Mouse (Mus musculus) forebrain, embryonic 11.5 days (tissue): ENCODE data around the gene Serpinb6a. TPM values are rescaled to one million over a fixed set of nuclear protein-coding genes. Genes with fewer than 3 reads are reported as not detected.
A peak's percentile ranks its signal among the peaks of the same experiment; 100 is the strongest.

Experiments
- ATAC-seq: fragments of 200-750 bp; cut with Nextera tagmentation; replicated peaks from 2 replicates; pipeline ENCODE4 v1.8.0; 2017; ENCODE audit warnings: moderate TSS enrichment; ENCODE audit not compliant: low FRiP score
- DNase-seq: peaks from one replicate; pipeline ENCODE4 v3.0.0-alpha.2; 2017; ENCODE audit warnings: low spot score
- H3K27ac ChIP-seq: fragments of 300-500 bp; sonication (generic); 2 replicates; pipeline ENCODE4 v1.5.1; 2014; ENCODE audit warnings: low read depth, low read length
- H3K27me3 ChIP-seq: fragments of 300-500 bp; sonication (generic); 2 replicates; pipeline ENCODE4 v1.6.1; 2014; ENCODE audit warnings: mild to moderate bottlenecking, low read length, mixed read lengths; ENCODE audit not compliant: control insufficient read depth, insufficient read depth
- H3K36me3 ChIP-seq: fragments of 300-500 bp; sonication (generic); 2 replicates; pipeline ENCODE4 v1.6.1; 2014; ENCODE audit warnings: mild to moderate bottlenecking, low read length, moderate library complexity, mixed read lengths; ENCODE audit not compliant: control insufficient read depth, insufficient read depth
- H3K4me1 ChIP-seq: fragments of 300-500 bp; sonication (generic); replicated peaks from 2 replicates; pipeline ENCODE4 v1.6.1; 2014; ENCODE audit warnings: low read length, mixed read lengths; ENCODE audit not compliant: control insufficient read depth, insufficient read depth
- H3K4me2 ChIP-seq: fragments of 300-500 bp; sonication (generic); 2 replicates; pipeline ENCODE4 v1.6.1; 2014; ENCODE audit warnings: low read depth, mild to moderate bottlenecking, low read length, moderate library complexity, mixed read lengths; ENCODE audit not compliant: severe bottlenecking
- H3K4me3 ChIP-seq: fragments of 300-500 bp; sonication (generic); 2 replicates; pipeline ENCODE4 v1.5.1; 2014; ENCODE audit warnings: low read depth, low read length
- H3K9ac ChIP-seq: fragments of 300-500 bp; sonication (generic); 2 replicates; pipeline ENCODE4 v1.6.1; 2014; ENCODE audit warnings: low read length
- H3K9me3 ChIP-seq: fragments of 300-500 bp; sonication (generic); 2 replicates; pipeline ENCODE4 v1.6.1; 2016; ENCODE audit warnings: low read length, mixed read lengths; ENCODE audit not compliant: control insufficient read depth
- WGBS: fragments of 180-500 bp; shearing (Covaris S2); extraction: QIAGEN DNeasy Blood & Tissue Kit; methylation state at CpG from one replicate; pipeline ENCODE4 v1.1.7; 2014; 5-methylcytosine and 5-hydroxymethylcytosine counted together
- polyA plus RNA-seq: library from polyadenylated mRNA; unstranded; fragments of >200 nt; fragmentation: Nextera tagmentation; extraction: Ambion mirVana; gene quantifications from 2 replicates; pipeline ENCODE4 v1.2.1, GENCODE M21; 2014

Serpinb6a gene
- polyA plus RNA-seq, 1 experiment from 2014 or later: 31.8 TPM

- WGBS: 3% methylated on average over 22 of the region's 22 CpGs
- H3K4me1 ChIP-seq: no peaks in the 10 kb centered on the region
Measured at GRCm38 (mm10) chr13:33964206-33965046, 38.2 kb downstream of the Serpinb6a start, which contains the start of gene Nqo2. Gene Nqo2 (plus strand): TSS chr13:33964687.

GRCm38 (mm10) chr13:33959771-33960170, 42.8 kb downstream of the Serpinb6a start:
- no peak for ATAC-seq
- Histone ChIP-seq H3K4me1 (no peaks in the 10 kb centered on the region), H3K9me3 (no peaks in the 10 kb centered on the region), H3K27ac (no peak overlapping the region), H3K4me2 (no peak overlapping the region), H3K27me3 (no peaks in the 10 kb centered on the region), H3K4me3 (no peak overlapping the region), H3K36me3 (no peaks in the 10 kb centered on the region), H3K9ac (no peak overlapping the region)
- 93% methylated on average over 2 of the region's 2 CpGs for WGBS
- DNase-seq: no peak

More at GRCm38 (mm10) chr13:33964206-33965046, 38.2 kb downstream of the Serpinb6a start, which contains the start of gene Nqo2:
- H3K9me3 ChIP-seq: no peaks in the 10 kb centered on the region
- no peaks in the 10 kb centered on the region for H3K36me3 ChIP-seq
- peak within 1 kb of the TSS; percentile 46 for H3K4me3 ChIP-seq
- peak; percentile 90 for ATAC-seq
- peak within 1 kb of the TSS; percentile 68 for H3K9ac ChIP-seq
- peak within 1 kb of the TSS; percentile 75 for H3K4me2 ChIP-seq
- no peaks in the 10 kb centered on the region for H3K27me3 ChIP-seq
- peak; percentile 87 for DNase-seq
- peak within 1 kb of the TSS; percentile 61; the same call in 1 of the 2 replicates for H3K27ac ChIP-seq

GRCm38 (mm10) chr13:33956571-33957421, 45.8 kb downstream of the Serpinb6a start:
- DNase-seq (no peak), ATAC-seq (no peak; the same call in 1 of the 2 replicates)
- no peak overlapping the region for H3K4me2 ChIP-seq
- H3K9ac ChIP-seq: no peak overlapping the region
- H3K36me3 ChIP-seq: no peaks in the 10 kb centered on the region
- H3K4me1 ChIP-seq: no peaks in the 10 kb centered on the region
- H3K4me3 ChIP-seq: no peak overlapping the region
- H3K27ac ChIP-seq: no peak overlapping the region
- WGBS: 37% methylated on average over 6 of the region's 6 CpGs
- H3K9me3 ChIP-seq: no peaks in the 10 kb centered on the region
- no peaks in the 10 kb centered on the region for H3K27me3 ChIP-seq

- H3K27ac ChIP-seq: no peak overlapping the region
- no peak overlapping the region for H3K4me2 ChIP-seq
- no peaks in the 10 kb centered on the region for H3K36me3 ChIP-seq
- DNase-seq: no peak
- H3K9me3 ChIP-seq: no peaks in the 10 kb centered on the region
- no peak overlapping the region for H3K4me3 ChIP-seq
- H3K9ac ChIP-seq: no peak overlapping the region
- WGBS: 80% methylated on average over 2 of the region's 2 CpGs
- H3K4me1 ChIP-seq: no peaks in the 10 kb centered on the region
- ATAC-seq: no peak
- no peaks in the 10 kb centered on the region for H3K27me3 ChIP-seq
Measured at GRCm38 (mm10) chr13:33952947-33953346, 49.6 kb downstream of the Serpinb6a start.

GRCm38 (mm10) chr13:33952075-33952449, 50.5 kb downstream of the Serpinb6a start:
- H3K27ac ChIP-seq: no peak overlapping the region
- H3K4me2 ChIP-seq: no peak overlapping the region
- DNase-seq (no peak), ATAC-seq (no peak)
- no peaks in the 10 kb centered on the region for H3K36me3 ChIP-seq
- H3K9ac ChIP-seq: no peak overlapping the region
- 69% methylated on average over 1 of the region's 1 CpGs for WGBS
- no peaks in the 10 kb centered on the region for H3K4me1 ChIP-seq
- H3K27me3 ChIP-seq: no peaks in the 10 kb centered on the region
- H3K9me3 ChIP-seq: no peaks in the 10 kb centered on the region
- no peak overlapping the region for H3K4me3 ChIP-seq

GRCm38 (mm10) chr13:33951308-33952074, 51.1 kb downstream of the Serpinb6a start:
- no peaks in the 10 kb centered on the region for H3K36me3 ChIP-seq
- H3K27me3 ChIP-seq: no peaks in the 10 kb centered on the region
- H3K4me2 ChIP-seq: no peak overlapping the region
- H3K4me3 ChIP-seq: no peak overlapping the region
- no peaks in the 10 kb centered on the region for H3K9me3 ChIP-seq
- WGBS: 87% methylated on average over 4 of the region's 4 CpGs
- H3K4me1 ChIP-seq: no peaks in the 10 kb centered on the region
- no peak overlapping the region for H3K27ac ChIP-seq
- no peak for ATAC-seq
- H3K9ac ChIP-seq: no peak overlapping the region
- no peak for DNase-seq

- Histone ChIP-seq H3K27me3 (no peaks in the 10 kb centered on the region), H3K36me3 (no peaks in the 10 kb centered on the region), H3K4me2 (no peak overlapping the region), H3K9ac (no peak overlapping the region), H3K4me1 (no peaks in the 10 kb centered on the region), H3K27ac (no peak overlapping the region), H3K4me3 (no peak overlapping the region), H3K9me3 (no peaks in the 10 kb centered on the region)
- ATAC-seq (no peak), DNase-seq (peak; percentile 56)
- 44% methylated on average over 4 of the region's 4 CpGs for WGBS
Measured at GRCm38 (mm10) chr13:33942212-33942779, 60.3 kb downstream of the Serpinb6a start.

GRCm38 (mm10) chr13:33941288-33941808, 61.2 kb downstream of the Serpinb6a start:
- H3K4me3 ChIP-seq: no peak overlapping the region
- H3K9ac ChIP-seq: no peak overlapping the region
- no peak for ATAC-seq
- H3K36me3 ChIP-seq: no peaks in the 10 kb centered on the region
- 90% methylated on average over 5 of the region's 5 CpGs for WGBS
- H3K4me2 ChIP-seq: no peak overlapping the region
- DNase-seq: no peak
- no peaks in the 10 kb centered on the region for H3K4me1 ChIP-seq
- H3K9me3 ChIP-seq: no peaks in the 10 kb centered on the region
- no peak overlapping the region for H3K27ac ChIP-seq
- H3K27me3 ChIP-seq: no peaks in the 10 kb centered on the region
